In the genomic region with DNA sequence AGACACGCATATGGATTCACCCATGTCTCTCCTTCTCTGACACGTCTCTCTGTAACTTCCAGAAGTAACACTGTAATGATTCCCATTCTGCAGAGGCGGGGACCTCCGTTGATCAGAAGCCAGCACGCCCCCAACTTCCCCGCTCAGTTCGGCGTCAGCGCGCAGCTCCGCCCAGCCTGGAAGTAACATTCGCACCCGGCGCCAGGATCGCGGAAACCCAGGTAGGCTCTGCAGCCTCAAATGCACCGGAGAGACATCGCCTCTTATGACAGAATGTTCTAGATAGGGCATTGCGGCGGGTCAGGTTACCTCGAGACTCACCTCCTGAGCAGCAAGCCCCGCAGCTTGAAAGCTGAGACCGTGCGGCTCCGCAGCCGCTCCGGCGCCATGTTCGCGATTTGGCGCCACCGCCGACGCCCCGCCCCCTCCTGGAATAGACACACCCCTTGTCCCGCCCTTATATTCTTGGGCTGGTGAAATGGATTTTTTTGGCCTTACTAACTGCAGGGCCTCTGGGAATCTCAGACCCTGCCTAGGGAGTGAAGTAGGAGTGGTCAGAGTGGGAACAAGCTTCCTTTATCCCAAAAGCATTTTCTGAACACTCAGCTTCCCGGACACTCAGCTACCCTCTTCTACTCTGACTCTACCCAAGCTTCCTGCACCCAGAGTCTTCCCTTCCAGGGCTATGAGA, we compare ENCODE assay signal across 8 mouse cellular contexts. TPM values are rescaled to one million over a fixed set of nuclear protein-coding genes. Genes with fewer than 3 reads are reported as not detected.
DNase-seq lines count a peak whose midpoint lies in the region; ATAC-seq lines count a peak whose summit lies in the region.

A gene (minus strand): TSS at position 420 of the 691 bp plus-strand sequence.

- peak within 1 kb of the TSS; percentile 52 for H3K27ac ChIP-seq in hindbrain, embryonic 14.5 days

- ATAC-seq in hindbrain, embryonic 14.5 days (ENCODE audit: low FRiP score), result peak; percentile 96

- H3K36me3 ChIP-seq in hindbrain, embryonic 14.5 days (replicated peaks; ENCODE audit: control insufficient read depth, insufficient read depth), result no peaks in the 10 kb centered on the region

- peak within 1 kb of the TSS; percentile 54 for H3K4me2 ChIP-seq in hindbrain, embryonic 14.5 days (replicated peaks)

- DNase-seq in T-cell, adult 2 months (ENCODE audit: low spot score), result peak; percentile 80
- peak; percentile 82 to 83 for DNase-seq in cerebellum, postnatal 36 days
- peak; percentile 81 to 85 for DNase-seq in frontal cortex, postnatal 36 days (ENCODE audit: low spot score in 2 of 2)
- DNase-seq in hindbrain, embryonic 14.5 days (ENCODE audit: low spot score), result peak; percentile 74
- peak; percentile 78 to 81 for DNase-seq in layer of hippocampus, postnatal 25 days (ENCODE audit: extremely low spot score in 1 of 2, low spot score in 1 of 2)
- peak; percentile 90 for DNase-seq in lung, postnatal 14 days
- peak; percentile 90 for DNase-seq in ovary, postnatal 36 days (ENCODE audit: low spot score)
- peak; percentile 87 for DNase-seq in thymus, postnatal 25 days

- H3K9me3 ChIP-seq in hindbrain, embryonic 14.5 days (ENCODE audit: control insufficient read depth, low read length), result no peaks in the 10 kb centered on the region

- 0% methylated on average over 37 of the region's 37 CpGs for WGBS in hindbrain, embryonic 14.5 days

- no peaks in the 10 kb centered on the region for H3K27me3 ChIP-seq in hindbrain, embryonic 14.5 days (ENCODE audit: control insufficient read depth, insufficient read depth, low read length)

- H3K4me3 ChIP-seq in hindbrain, embryonic 14.5 days (replicated peaks; ENCODE audit: low read length), result peak within 1 kb of the TSS; percentile 45

- peak within 1 kb of the TSS; percentile 43 for H3K9ac ChIP-seq in hindbrain, embryonic 14.5 days

- H3K4me1 ChIP-seq in hindbrain, embryonic 14.5 days (replicated peaks; ENCODE audit: control insufficient read depth, insufficient read depth, low read length), result no peaks in the 10 kb centered on the region

RNA-seq across cellular contexts. Expression of the gene that starts here (rescaled TPM):
- polyA plus RNA-seq in hindbrain, embryonic 14.5 days (2014; fragmentation: Nextera tagmentation; extraction: Ambion mirVana), result 4.2 and 4.5 TPM in 2 replicates
- 1 to 10 TPM in 1 of 2 experiments, under 1 TPM in 1; 0.27 to 1.4 TPM for total RNA-seq in layer of hippocampus, postnatal 25 days (2021)

Comparison
In these comparisons a context has a peak if more than half of its experiments do, and no peak if none do; other contexts are left out.
1. Peak in every context shown above with its lines: DNase-seq, ATAC-seq, H3K4me3 ChIP-seq and H3K27ac ChIP-seq.